Mouse (Mus musculus): ENCODE measurements around the gene Olfr124. TPM values are rescaled to one million over a fixed set of nuclear protein-coding genes. Genes with fewer than 3 reads are reported as not detected.

The Olfr124 gene
- not detected in 2 replicates for polyA plus RNA-seq (2015; fragmentation: Nextera tagmentation; extraction: Ambion mirVana)

DNA sequence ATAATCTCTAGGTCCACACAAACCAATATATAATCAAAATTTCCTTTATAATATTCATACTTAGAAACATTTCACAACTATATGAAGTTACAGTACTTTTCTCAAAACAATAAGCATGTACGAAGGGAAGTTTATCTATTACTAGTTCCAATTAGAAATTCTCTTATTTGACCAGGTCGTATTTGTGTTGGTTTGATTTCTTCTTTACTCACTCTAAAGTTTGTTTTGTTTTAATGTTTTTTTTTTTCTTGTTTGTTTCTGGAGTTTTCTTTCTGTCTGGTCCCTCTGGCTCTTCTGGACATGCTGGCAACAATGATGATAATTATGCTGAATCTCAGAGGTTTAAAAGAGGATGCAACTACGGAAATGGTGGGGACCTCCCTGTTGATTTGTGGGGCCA, at the start of gene Olfr124:
Gene Olfr124, plus strand, starts transcription at position 301 of the 400 bp plus-strand sequence.
- H3K27ac ChIP-seq (ENCODE audit: low read length): no peak within 1 kb of the TSS
- H3K4me3 ChIP-seq (ENCODE audit: low read depth, low read length): no peak within 1 kb of the TSS
- H3K27me3 ChIP-seq (ENCODE audit: control insufficient read depth, insufficient read depth, low read depth, low read length): no peaks in the 10 kb centered on the region
- H3K9ac ChIP-seq (ENCODE audit: low read depth, low read length): no peak within 1 kb of the TSS
- H3K36me3 ChIP-seq (ENCODE audit: control insufficient read depth, insufficient read depth, low read length): no peaks in the 10 kb centered on the region
- WGBS: 89% methylated on average over 3 of the region's 3 CpGs
- no peaks in the 10 kb centered on the region for H3K9me3 ChIP-seq (replicated peaks; ENCODE audit: control insufficient read depth, low read length, poor library complexity, severe bottlenecking)
- no peak for ATAC-seq
- H3K4me1 ChIP-seq (ENCODE audit: control insufficient read depth, insufficient read depth, low read length): no peaks in the 10 kb centered on the region
- no peak within 1 kb of the TSS for H3K4me2 ChIP-seq (ENCODE audit: low read length)

- Histone ChIP-seq H3K4me3 (ENCODE audit: low read depth, low read length) (no peak within 1 kb of the TSS), H3K9me3 (replicated peaks; ENCODE audit: control insufficient read depth, low read length, poor library complexity, severe bottlenecking) (no peaks in the 10 kb centered on the region), H3K36me3 (ENCODE audit: control insufficient read depth, insufficient read depth, low read length) (no peaks in the 10 kb centered on the region), H3K4me1 (ENCODE audit: control insufficient read depth, insufficient read depth, low read length) (no peaks in the 10 kb centered on the region), H3K9ac (ENCODE audit: low read depth, low read length) (no peak within 1 kb of the TSS), H3K27me3 (ENCODE audit: control insufficient read depth, insufficient read depth, low read depth, low read length) (no peaks in the 10 kb centered on the region), H3K27ac (ENCODE audit: low read length) (no peak within 1 kb of the TSS), H3K4me2 (ENCODE audit: low read length) (no peak within 1 kb of the TSS)
- no peak for ATAC-seq
- WGBS: 86% methylated on average over 4 of the region's 4 CpGs
These were observed 31.4 kb upstream of the Olfr124 start, which contains the start of gene Olfr122 for GRCm38 (mm10) chr17:37768307-37768706. Gene Olfr122 (plus strand): TSS chr17:37768607.

DNA sequence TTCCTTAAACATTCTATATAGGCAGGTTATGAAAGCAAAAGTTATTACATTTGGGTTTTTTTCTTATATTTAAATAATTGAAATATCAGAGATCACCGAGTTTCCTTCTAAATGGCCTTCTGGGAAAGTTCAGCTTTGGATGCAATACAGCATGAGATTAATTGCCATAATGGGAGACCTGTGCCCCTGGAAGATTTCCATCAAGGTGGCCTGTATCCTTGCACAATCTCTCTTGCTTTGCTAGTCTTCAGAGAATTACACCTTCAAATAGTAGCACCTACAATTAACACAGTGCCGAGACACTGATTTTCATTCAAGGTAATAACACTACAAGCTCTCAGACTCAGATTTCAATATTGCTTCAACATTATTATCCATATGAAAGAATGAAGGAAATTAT, 6.5 kb upstream of the Olfr124 start, which contains the start of gene Olfr123:
Gene Olfr123, plus strand, starts transcription at position 301 of the 400 bp plus-strand sequence.
- Histone ChIP-seq H3K4me3 (ENCODE audit: low read depth, low read length) (no peak within 1 kb of the TSS), H3K9me3 (replicated peaks; ENCODE audit: control insufficient read depth, low read length, poor library complexity, severe bottlenecking) (no peaks in the 10 kb centered on the region), H3K9ac (ENCODE audit: low read depth, low read length) (no peak within 1 kb of the TSS), H3K4me1 (ENCODE audit: control insufficient read depth, insufficient read depth, low read length) (no peaks in the 10 kb centered on the region), H3K27ac (ENCODE audit: low read length) (no peak within 1 kb of the TSS), H3K36me3 (ENCODE audit: control insufficient read depth, insufficient read depth, low read length) (no peaks in the 10 kb centered on the region), H3K27me3 (ENCODE audit: control insufficient read depth, insufficient read depth, low read depth, low read length) (no peaks in the 10 kb centered on the region), H3K4me2 (ENCODE audit: low read length) (no peak within 1 kb of the TSS)
- no peak for ATAC-seq
- 96% methylated on average over 2 of the region's 2 CpGs for WGBS

DNA sequence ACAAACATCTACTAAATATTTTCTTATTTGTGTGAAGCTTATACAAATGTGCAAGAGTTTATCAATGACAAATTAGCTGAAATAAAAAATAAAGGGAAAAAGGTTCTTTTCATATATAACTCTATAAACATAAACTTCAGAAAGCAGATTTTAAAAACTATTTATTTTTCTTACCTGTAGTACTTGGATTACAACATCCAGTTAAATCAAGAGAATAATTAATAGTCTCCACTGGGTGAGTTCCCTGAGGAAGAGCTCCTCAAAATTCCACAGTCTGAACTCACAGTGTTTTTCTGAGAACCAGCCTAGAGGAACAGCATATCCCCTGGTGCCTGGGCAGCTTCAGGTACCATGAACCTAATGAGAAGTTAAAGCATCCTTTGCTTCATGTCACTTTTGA, 33.0 kb downstream of the Olfr124 start, which contains the start of gene Olfr125:
Gene Olfr125, plus strand, starts transcription at position 301 of the 400 bp plus-strand sequence.
- Histone ChIP-seq H3K9ac (ENCODE audit: low read depth, low read length) (no peak within 1 kb of the TSS), H3K27ac (ENCODE audit: low read length) (no peak within 1 kb of the TSS), H3K4me3 (ENCODE audit: low read depth, low read length) (no peak within 1 kb of the TSS), H3K9me3 (replicated peaks; ENCODE audit: control insufficient read depth, low read length, poor library complexity, severe bottlenecking) (no peaks in the 10 kb centered on the region), H3K4me2 (ENCODE audit: low read length) (no peak within 1 kb of the TSS), H3K4me1 (ENCODE audit: control insufficient read depth, insufficient read depth, low read length) (no peaks in the 10 kb centered on the region), H3K36me3 (ENCODE audit: control insufficient read depth, insufficient read depth, low read length) (no peaks in the 10 kb centered on the region), H3K27me3 (ENCODE audit: control insufficient read depth, insufficient read depth, low read depth, low read length) (no peaks in the 10 kb centered on the region)
- ATAC-seq: no peak

GRCm38 (mm10) chr17:37847183-37847582, 47.5 kb downstream of the Olfr124 start, which contains the start of gene Olfr126:
Gene Olfr126 (plus strand): TSS chr17:37847483.
- H3K4me1 ChIP-seq (ENCODE audit: control insufficient read depth, insufficient read depth, low read length): no peaks in the 10 kb centered on the region
- no peak within 1 kb of the TSS for H3K4me3 ChIP-seq (ENCODE audit: low read depth, low read length)
- H3K27ac ChIP-seq (ENCODE audit: low read length): no peak within 1 kb of the TSS
- no peaks in the 10 kb centered on the region for H3K36me3 ChIP-seq (ENCODE audit: control insufficient read depth, insufficient read depth, low read length)
- no peak for ATAC-seq
- no peaks in the 10 kb centered on the region for H3K9me3 ChIP-seq (replicated peaks; ENCODE audit: control insufficient read depth, low read length, poor library complexity, severe bottlenecking)
- no peak within 1 kb of the TSS for H3K4me2 ChIP-seq (ENCODE audit: low read length)
- H3K27me3 ChIP-seq (ENCODE audit: control insufficient read depth, insufficient read depth, low read depth, low read length): no peaks in the 10 kb centered on the region
- H3K9ac ChIP-seq (ENCODE audit: low read depth, low read length): no peak within 1 kb of the TSS

Other genes starting within 250 kb of the Olfr124 start
- gene Olfr112, start 230.4 kb upstream of the Olfr124 start, polyA plus RNA-seq (2015; fragmentation: Nextera tagmentation; extraction: Ambion mirVana): not detected in 2 replicates
- gene Olfr113, start 222.2 kb upstream of the Olfr124 start, polyA plus RNA-seq (2015; fragmentation: Nextera tagmentation; extraction: Ambion mirVana): not detected in 2 replicates
- gene Olfr114, start 207.1 kb upstream of the Olfr124 start, polyA plus RNA-seq (2015; fragmentation: Nextera tagmentation; extraction: Ambion mirVana): not detected in 2 replicates
- not detected in 2 replicates for gene Olfr115, start 172.8 kb upstream of the Olfr124 start, polyA plus RNA-seq (2015; fragmentation: Nextera tagmentation; extraction: Ambion mirVana)
- gene Olfr116, start 172.7 kb upstream of the Olfr124 start, polyA plus RNA-seq (2015; fragmentation: Nextera tagmentation; extraction: Ambion mirVana): not detected in 2 replicates
- gene Olfr117, start 136.1 kb upstream of the Olfr124 start, polyA plus RNA-seq (2015; fragmentation: Nextera tagmentation; extraction: Ambion mirVana): not detected in 2 replicates
- not detected in 2 replicates for gene Olfr118, start 132.9 kb upstream of the Olfr124 start, polyA plus RNA-seq (2015; fragmentation: Nextera tagmentation; extraction: Ambion mirVana)
- gene Olfr119, start 103.3 kb upstream of the Olfr124 start, polyA plus RNA-seq (2015; fragmentation: Nextera tagmentation; extraction: Ambion mirVana): not detected in 2 replicates
- gene Olfr120, start 78.1 kb upstream of the Olfr124 start, polyA plus RNA-seq (2015; fragmentation: Nextera tagmentation; extraction: Ambion mirVana): not detected in 2 replicates
- gene Olfr121, start 51.0 kb upstream of the Olfr124 start, polyA plus RNA-seq (2015; fragmentation: Nextera tagmentation; extraction: Ambion mirVana): not detected in 2 replicates
- not detected in 2 replicates for gene Olfr122, start 31.3 kb upstream of the Olfr124 start, polyA plus RNA-seq (2015; fragmentation: Nextera tagmentation; extraction: Ambion mirVana)
- not detected in 2 replicates for gene Olfr123, start 6.4 kb upstream of the Olfr124 start, polyA plus RNA-seq (2015; fragmentation: Nextera tagmentation; extraction: Ambion mirVana)
- gene Olfr125, start 33.1 kb downstream of the Olfr124 start, polyA plus RNA-seq (2015; fragmentation: Nextera tagmentation; extraction: Ambion mirVana): not detected in 2 replicates
- gene Olfr126, start 47.6 kb downstream of the Olfr124 start, polyA plus RNA-seq (2015; fragmentation: Nextera tagmentation; extraction: Ambion mirVana): not detected in 2 replicates
- not detected in 2 replicates for gene Olfr127, start 100.5 kb downstream of the Olfr124 start, polyA plus RNA-seq (2015; fragmentation: Nextera tagmentation; extraction: Ambion mirVana)
- not detected in 2 replicates for gene Olfr128, start 120.7 kb downstream of the Olfr124 start, polyA plus RNA-seq (2015; fragmentation: Nextera tagmentation; extraction: Ambion mirVana)
- not detected in 2 replicates for gene Olfr761, start 153.2 kb downstream of the Olfr124 start, polyA plus RNA-seq (2015; fragmentation: Nextera tagmentation; extraction: Ambion mirVana)